Mouse (Mus musculus) ES-CJ7 (cell line): Measurements from ENCODE around the gene Tctn3.
"Not testable (repeated sequence)": the region's sequence is repeated elsewhere in the genome, so short reads cannot be mapped to it uniquely, and the experiment has no call there.

ENCODE experiments used
- DNase-seq: peaks from one replicate; pipeline ENCODE4 v3.0.0; 2011; ENCODE audit warnings: low read depth, low spot score

The Tctn3 gene

DNA sequence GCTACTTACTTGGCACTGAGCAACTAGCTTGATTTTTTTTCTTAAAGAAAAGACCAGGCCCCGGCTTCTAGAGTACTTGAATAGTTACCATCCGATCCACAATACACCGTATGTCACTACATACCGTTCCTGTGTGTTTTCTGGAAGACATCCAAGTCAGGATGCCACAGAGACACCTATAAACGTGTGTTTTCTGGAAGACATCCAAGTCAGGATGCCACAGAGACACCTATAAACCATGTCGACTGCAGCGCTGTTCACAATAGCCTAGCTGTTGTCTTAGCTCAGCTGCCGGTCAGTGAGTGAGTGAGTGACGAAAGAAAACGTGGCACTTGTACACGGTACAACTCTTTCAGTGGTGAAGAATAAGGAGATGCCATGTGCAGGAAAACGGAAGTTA lies 13.9 kb upstream of the Tctn3 start:
- no peak for DNase-seq

- not testable (repeated sequence) for DNase-seq
Measured at GRCm38 (mm10) chr19:40621616-40622015, 9.6 kb upstream of the Tctn3 start.

DNA sequence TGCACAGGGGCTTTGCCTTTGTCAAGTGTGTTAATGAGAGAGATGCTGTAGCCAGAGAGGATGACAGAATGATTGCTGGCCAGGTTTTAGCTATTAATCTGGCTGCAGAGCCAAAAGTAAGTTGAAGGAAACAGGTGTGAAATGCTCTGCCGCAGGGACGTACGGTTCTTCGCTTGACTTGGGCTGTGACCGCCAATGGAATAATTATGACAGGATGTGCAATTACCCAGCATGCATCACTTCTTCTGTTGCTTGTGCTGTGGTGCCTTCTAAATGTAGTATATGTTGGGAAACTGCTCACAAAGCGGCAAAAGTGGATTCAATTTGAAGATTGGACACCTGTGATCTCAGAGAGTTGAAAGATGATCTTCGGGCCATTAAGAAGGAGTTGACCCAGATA lies 4.0 kb upstream of the Tctn3 start:
- no peak for DNase-seq

GRCm38 (mm10) chr19:40614811-40615210 lies 2.8 kb upstream of the Tctn3 start:
- no peak for DNase-seq

- DNase-seq: no peak
Measured at GRCm38 (mm10) chr19:40607676-40608075, 4.4 kb downstream of the Tctn3 start.

DNA sequence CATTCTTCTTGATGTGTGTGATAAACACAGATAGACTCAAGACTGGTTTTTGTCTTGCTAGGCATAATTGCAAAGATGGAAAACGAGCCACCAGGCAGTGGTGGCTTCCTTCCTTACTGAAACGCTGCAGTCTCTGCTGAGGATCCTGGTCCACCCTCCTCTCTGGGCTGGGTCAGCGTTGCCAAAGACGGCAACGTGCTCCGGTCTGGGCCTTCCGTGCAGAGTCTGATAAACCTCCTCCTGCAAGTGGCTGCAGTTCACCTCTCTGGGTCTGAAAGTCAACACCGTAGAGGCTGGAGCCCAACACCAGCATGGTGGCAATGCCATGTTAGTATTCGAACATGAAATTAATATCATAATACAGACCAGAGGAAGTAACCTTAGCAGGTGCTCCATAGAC lies 6.8 kb downstream of the Tctn3 start:
- DNase-seq: no peak

DNA sequence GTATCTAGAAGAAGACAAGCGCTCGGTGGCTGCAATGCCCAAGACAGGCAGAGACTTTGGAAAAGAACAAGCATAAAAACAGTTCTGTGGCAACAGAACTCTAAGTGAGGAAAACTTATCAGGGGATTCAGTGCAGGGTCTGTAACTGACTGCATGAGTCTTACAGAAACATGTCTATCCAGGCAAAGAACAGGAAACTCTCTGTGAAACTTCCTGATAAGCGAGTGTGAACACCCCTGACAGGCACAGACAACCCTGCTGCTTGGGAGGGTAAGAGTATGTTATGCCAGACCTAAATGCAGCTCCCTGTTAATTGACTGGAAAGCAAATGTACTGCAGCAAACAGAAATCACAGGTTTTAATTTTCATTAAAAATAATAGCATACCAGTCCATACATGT lies 10.2 kb downstream of the Tctn3 start:
- DNase-seq: no peak

DNA sequence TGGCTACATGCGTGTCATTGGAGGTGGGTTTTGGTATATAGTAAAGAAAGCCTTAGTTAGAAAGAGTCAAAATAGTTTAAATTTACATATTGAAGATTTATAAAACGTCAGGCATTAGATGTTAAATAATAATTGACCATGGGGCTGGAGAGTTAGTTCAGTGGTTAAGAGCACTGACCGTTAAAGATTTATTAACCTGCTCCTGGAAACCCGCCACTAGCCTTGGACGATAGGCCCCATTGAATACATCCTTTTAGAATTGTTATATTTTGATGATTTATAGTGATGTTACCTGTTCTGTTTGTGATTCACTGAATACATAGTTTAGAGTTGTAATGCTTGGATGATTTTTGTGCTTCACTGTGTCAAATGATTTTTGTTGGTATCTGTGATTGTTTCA lies 11.2 kb downstream of the Tctn3 start:
- DNase-seq: not testable (repeated sequence)

GRCm38 (mm10) chr19:40595831-40596230 lies 16.2 kb downstream of the Tctn3 start:
- no peak for DNase-seq

DNA sequence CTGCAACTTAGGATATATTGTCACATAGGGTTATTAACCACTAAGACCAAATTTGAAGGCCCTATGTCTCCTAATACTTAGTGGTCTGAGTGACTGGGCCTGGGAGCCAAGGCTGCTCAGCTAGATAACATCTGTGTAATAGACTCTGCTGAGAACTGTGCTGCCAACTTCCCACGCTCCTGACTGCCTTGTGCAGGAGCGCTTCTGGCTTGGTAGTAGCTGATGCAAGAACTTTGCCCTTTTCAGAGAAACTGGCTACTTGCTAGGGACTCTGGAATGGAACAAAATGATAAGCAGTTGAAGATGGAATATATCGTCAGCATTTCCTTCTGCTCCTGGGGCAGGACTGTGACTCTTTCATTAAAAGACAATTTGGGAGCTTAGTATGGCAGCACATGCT lies 16.8 kb downstream of the Tctn3 start:
- DNase-seq: no peak

GRCm38 (mm10) chr19:40589530-40589880 lies 22.5 kb downstream of the Tctn3 start:
- DNase-seq: no peak

DNA sequence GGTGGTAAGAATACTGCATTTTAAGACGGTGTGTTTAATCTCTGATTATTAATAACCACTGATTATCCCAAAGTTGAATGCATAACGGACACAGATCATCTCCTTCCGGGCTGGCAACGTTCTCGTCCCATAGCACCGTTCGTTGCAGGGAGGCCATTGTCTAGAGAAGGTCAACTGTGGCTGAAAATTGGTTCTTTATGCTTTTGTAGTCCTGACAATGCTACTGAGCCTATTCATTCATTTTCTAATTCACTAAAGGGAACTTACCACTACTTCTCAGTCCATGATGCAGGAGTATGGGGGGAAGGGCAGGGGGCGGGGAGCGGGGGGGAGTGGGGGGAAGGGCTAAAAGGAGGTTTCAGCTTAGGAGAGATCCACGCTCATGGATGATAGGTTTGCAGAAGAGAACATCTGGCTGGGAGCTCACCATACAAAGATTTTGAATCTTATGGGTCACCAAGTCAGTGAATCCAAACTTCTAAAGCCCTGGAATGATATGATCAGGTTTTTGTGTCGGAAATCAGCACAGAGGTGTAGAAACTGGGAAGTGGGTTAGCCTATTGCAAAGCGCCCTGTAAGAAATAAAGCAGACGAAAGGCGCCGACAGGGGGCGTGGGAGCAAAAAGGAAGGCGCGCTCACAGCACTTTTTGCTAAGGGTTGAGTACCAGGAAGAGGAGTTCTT lies 23.0 kb downstream of the Tctn3 start:
- DNase-seq: peak; percentile 90

- peak; percentile 91 for DNase-seq
Measured at GRCm38 (mm10) chr19:40588293-40588654, 23.8 kb downstream of the Tctn3 start, which contains the start of gene Aldh18a1. Gene Aldh18a1 (minus strand): TSS chr19:40588463.

DNA sequence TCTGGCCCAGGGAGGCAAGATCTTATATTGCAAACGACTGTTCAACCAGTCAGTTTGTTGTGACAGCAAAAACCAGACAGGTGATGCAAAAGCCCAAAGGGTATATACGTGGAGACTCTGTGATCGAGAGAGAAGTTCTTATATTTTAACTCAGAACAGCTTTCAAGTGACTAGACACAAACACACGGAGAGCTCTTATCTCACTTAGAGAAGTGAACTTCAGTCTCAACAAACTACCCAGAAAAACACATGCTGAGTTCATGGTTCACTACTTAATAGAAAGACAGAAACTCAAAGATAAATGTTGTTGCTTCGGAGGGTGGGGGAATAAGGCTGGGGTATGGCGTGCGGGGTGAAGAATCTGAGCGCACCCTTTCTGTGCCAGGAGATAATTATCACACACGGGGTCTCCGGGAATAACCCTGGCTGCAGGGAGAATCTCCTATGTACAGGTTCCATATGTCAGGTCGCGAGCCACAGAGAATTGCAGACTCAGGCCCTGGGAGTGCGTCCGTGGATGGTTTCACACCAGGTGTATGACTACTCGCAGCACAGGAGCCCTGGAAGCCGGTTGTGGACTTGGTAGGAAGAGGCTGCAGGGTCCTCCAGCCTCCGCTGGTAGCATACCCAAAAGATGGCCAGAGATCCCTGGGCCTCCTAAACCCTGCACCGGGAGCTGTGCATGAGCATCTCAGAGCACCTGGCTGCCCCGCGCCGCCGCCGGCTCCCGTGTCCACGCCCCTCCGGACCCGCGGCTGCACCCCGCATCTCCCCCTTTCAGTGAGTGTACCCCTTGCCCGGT lies 24.3 kb downstream of the Tctn3 start:
- no peak for DNase-seq

- DNase-seq: no peak
Measured at GRCm38 (mm10) chr19:40586908-40587307, 25.1 kb downstream of the Tctn3 start.

- no peak for DNase-seq
Measured at GRCm38 (mm10) chr19:40581662-40582061, 30.4 kb downstream of the Tctn3 start.

- DNase-seq: no peak
Measured at GRCm38 (mm10) chr19:40580902-40581301, 31.1 kb downstream of the Tctn3 start.

GRCm38 (mm10) chr19:40575438-40575837 lies 36.6 kb downstream of the Tctn3 start:
- no peak for DNase-seq

DNA sequence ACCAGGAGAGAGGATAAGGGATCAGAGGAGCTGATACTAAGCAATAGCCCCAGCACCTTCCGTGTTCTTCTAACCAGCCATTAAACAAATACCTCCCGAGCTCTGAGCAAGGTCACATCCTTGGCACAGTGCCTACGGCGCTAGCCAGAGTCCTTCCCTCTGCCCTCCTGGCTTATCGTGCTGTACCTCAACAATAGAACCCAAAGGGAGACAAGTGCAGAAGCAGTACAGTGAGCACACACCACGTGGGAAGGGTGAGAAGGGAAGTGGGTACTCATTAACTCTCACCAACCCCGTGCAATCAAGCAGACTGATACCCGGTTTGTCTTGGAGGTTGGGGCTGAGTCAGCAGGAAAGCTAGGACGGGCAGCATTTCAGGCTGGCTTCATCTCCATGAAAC lies 41.3 kb downstream of the Tctn3 start:
- no peak for DNase-seq

DNA sequence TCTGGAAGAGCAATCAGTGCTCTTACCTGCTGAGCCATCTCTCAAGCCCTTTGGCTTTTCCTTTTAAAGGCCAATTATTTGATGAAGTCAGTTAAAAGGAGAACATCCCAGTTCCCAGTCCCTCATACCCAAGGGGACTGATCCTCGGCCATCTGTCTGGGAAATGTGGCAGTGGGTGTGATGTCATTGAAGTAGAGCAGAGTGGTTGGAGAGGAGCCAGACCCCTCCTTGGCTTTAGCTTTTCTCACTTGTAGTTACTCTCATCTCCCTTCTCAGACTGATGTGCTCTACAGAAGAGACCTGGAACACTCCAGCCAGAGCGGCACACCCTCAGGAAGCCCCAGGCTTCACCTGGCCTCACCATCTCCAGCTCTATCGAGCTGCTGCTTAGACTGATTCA lies 44.4 kb downstream of the Tctn3 start:
- DNase-seq: no peak

- no peak for DNase-seq
Measured at GRCm38 (mm10) chr19:40563880-40564645, 48.0 kb downstream of the Tctn3 start.

- DNase-seq: not testable (repeated sequence)
Measured at GRCm38 (mm10) chr19:40561521-40561920, 50.5 kb downstream of the Tctn3 start.

DNA sequence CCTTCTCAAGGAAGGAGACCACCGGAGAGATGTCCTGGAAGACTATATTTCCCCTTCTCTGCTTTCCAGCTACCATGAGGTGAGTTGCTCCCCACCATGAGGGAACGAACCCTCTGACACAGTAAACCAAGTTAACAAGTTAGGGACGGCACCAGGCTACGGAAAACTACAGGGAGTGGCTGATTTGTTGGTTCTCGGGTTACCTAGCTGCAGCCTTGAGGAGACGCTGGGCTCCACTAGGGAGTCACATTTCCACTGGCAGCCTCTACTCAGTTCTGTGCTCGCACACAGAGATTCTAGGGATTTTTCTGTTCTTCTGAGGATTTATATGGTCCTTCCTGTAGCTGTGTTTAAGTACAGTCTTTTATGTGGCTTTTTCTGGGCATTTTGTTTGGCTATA lies 56.0 kb downstream of the Tctn3 start:
- DNase-seq: no peak
